Comparison of ENCODE assay signal across 19 mouse cellular contexts in genomic region chr7:67986277-67986676, GRCm38 (mm10). TPM values are rescaled to one million over a fixed set of nuclear protein-coding genes. Genes with fewer than 3 reads are reported as not detected.
DNase-seq lines count a peak whose midpoint lies in the region; ATAC-seq lines count a peak whose summit lies in the region.
"Had no signal": no experiment of that assay in that cellular context is flagged by ENCODE, and none has a peak within 500 bp of the region (broad histone marks: within the 10 kb centered on the region; RNA-seq: fewer than 3 reads in every experiment).

No protein-coding gene starts in this region.

- H3K27me3 ChIP-seq in hindbrain, embryonic 12.5 days, result no peaks in the 10 kb centered on the region
- no peaks in the 10 kb centered on the region for H3K27me3 ChIP-seq in hindbrain, embryonic 10.5 days (ENCODE audit: insufficient read depth, poor library complexity, severe bottlenecking)
- H3K27me3 ChIP-seq in midbrain, embryonic 14.5 days (ENCODE audit: control insufficient read depth, insufficient read depth, low read length), result no peaks in the 10 kb centered on the region
- no peaks in the 10 kb centered on the region for H3K27me3 ChIP-seq in midbrain, embryonic 10.5 days (ENCODE audit: low read depth, poor library complexity, severe bottlenecking)
- H3K27me3 ChIP-seq in hindbrain, embryonic 15.5 days, result no peaks in the 10 kb centered on the region
- no peaks in the 10 kb centered on the region for H3K27me3 ChIP-seq in neural tube, embryonic 14.5 days (ENCODE audit: control insufficient read depth, insufficient read depth, low read length)
- no peaks in the 10 kb centered on the region for H3K27me3 ChIP-seq in heart, embryonic 11.5 days (ENCODE audit: control insufficient read depth, insufficient read depth, low read length)
- H3K27me3 ChIP-seq: heart, embryonic 13.5 days; megakaryocyte, embryonic 14.5 days had no signal

- H3K27ac ChIP-seq in hindbrain, embryonic 12.5 days, result no peak overlapping the region
- H3K27ac ChIP-seq in hindbrain, embryonic 10.5 days, result no peak overlapping the region
- H3K27ac ChIP-seq in midbrain, embryonic 14.5 days (replicated peaks; ENCODE audit: low read depth, low read length), result no peak overlapping the region
- no peak overlapping the region for H3K27ac ChIP-seq in midbrain, embryonic 10.5 days (replicated peaks)
- H3K27ac ChIP-seq in hindbrain, embryonic 15.5 days (replicated peaks), result 0 out of 2 replicates have a peak overlapping the region, but pooled peaks have one; percentile 1
- no peak overlapping the region for H3K27ac ChIP-seq in neural tube, embryonic 14.5 days (ENCODE audit: low read depth, low read length)
- no peak overlapping the region for H3K27ac ChIP-seq in heart, embryonic 11.5 days (ENCODE audit: low read depth, low read length)
- H3K27ac ChIP-seq: heart, embryonic 13.5 days; liver, embryonic 14.5 days had no signal

- WGBS in hindbrain, embryonic 12.5 days, result 63% methylated on average over 10 of the region's 10 CpGs
- WGBS in hindbrain, embryonic 10.5 days, result 77% methylated on average over 10 of the region's 10 CpGs
- WGBS in midbrain, embryonic 14.5 days, result 49% methylated on average over 10 of the region's 10 CpGs
- 68% methylated on average over 10 of the region's 10 CpGs for WGBS in midbrain, embryonic 10.5 days
- 62% methylated on average over 10 of the region's 10 CpGs for WGBS in hindbrain, embryonic 15.5 days
- WGBS in neural tube, embryonic 14.5 days, result 64% methylated on average over 10 of the region's 10 CpGs
- WGBS in heart, embryonic 11.5 days (ENCODE audit: insufficient replicate concordance), result 73% methylated on average over 10 of the region's 10 CpGs

- no peak overlapping the region for H3K4me3 ChIP-seq in hindbrain, embryonic 12.5 days
- H3K4me3 ChIP-seq in hindbrain, embryonic 10.5 days, result no peak overlapping the region
- no peak overlapping the region for H3K4me3 ChIP-seq in midbrain, embryonic 14.5 days (replicated peaks; ENCODE audit: low read depth, low read length)
- no peak overlapping the region for H3K4me3 ChIP-seq in midbrain, embryonic 10.5 days
- no peak overlapping the region for H3K4me3 ChIP-seq in hindbrain, embryonic 15.5 days
- no peak overlapping the region for H3K4me3 ChIP-seq in neural tube, embryonic 14.5 days (ENCODE audit: low read depth, low read length)
- H3K4me3 ChIP-seq in heart, embryonic 11.5 days (ENCODE audit: low read depth, low read length), result no peak overlapping the region
- H3K4me3 ChIP-seq: heart, embryonic 13.5 days; megakaryocyte, embryonic 14.5 days had no signal

- no peak overlapping the region for H3K9ac ChIP-seq in hindbrain, embryonic 12.5 days
- no peak overlapping the region for H3K9ac ChIP-seq in midbrain, embryonic 14.5 days (replicated peaks; ENCODE audit: low read length)
- H3K9ac ChIP-seq in hindbrain, embryonic 15.5 days, result no peak overlapping the region
- H3K9ac ChIP-seq in neural tube, embryonic 14.5 days (replicated peaks; ENCODE audit: low read depth, low read length), result no peak overlapping the region
- H3K9ac ChIP-seq in heart, embryonic 11.5 days (ENCODE audit: low read depth, low read length), result no peak overlapping the region
- H3K9ac ChIP-seq: heart, embryonic 13.5 days; liver, embryonic 14.5 days; lung, embryonic 14.5 days had no signal

- H3K9me3 ChIP-seq in hindbrain, embryonic 12.5 days (replicated peaks), result no peaks in the 10 kb centered on the region
- no peaks in the 10 kb centered on the region for H3K9me3 ChIP-seq in hindbrain, embryonic 10.5 days
- H3K9me3 ChIP-seq in midbrain, embryonic 14.5 days (ENCODE audit: control insufficient read depth, low read length), result no peaks in the 10 kb centered on the region
- H3K9me3 ChIP-seq in midbrain, embryonic 10.5 days (replicated peaks), result no peaks in the 10 kb centered on the region
- no peaks in the 10 kb centered on the region for H3K9me3 ChIP-seq in hindbrain, embryonic 15.5 days
- no peaks in the 10 kb centered on the region for H3K9me3 ChIP-seq in neural tube, embryonic 14.5 days (ENCODE audit: control insufficient read depth, low read length)
- H3K9me3 ChIP-seq in heart, embryonic 11.5 days (replicated peaks; ENCODE audit: control insufficient read depth, low read length), result no peaks in the 10 kb centered on the region
- H3K9me3 ChIP-seq: heart, embryonic 13.5 days; megakaryocyte, embryonic 14.5 days had no signal

- H3K4me1 ChIP-seq in hindbrain, embryonic 12.5 days, result peaks cover 34% of the 10 kb centered on the region
- peaks cover 35% of the 10 kb centered on the region for H3K4me1 ChIP-seq in hindbrain, embryonic 10.5 days (replicated peaks)
- peaks cover 16% of the 10 kb centered on the region for H3K4me1 ChIP-seq in midbrain, embryonic 14.5 days (ENCODE audit: control insufficient read depth, insufficient read depth, low read length)
- peaks cover 37% of the 10 kb centered on the region for H3K4me1 ChIP-seq in midbrain, embryonic 10.5 days
- H3K4me1 ChIP-seq in hindbrain, embryonic 15.5 days (replicated peaks), result peaks cover 35% of the 10 kb centered on the region
- peaks cover 16% of the 10 kb centered on the region; the same call in 1 of the 2 replicates for H3K4me1 ChIP-seq in neural tube, embryonic 14.5 days (ENCODE audit: control insufficient read depth, insufficient read depth, low read length)
- peaks cover 26% of the 10 kb centered on the region for H3K4me1 ChIP-seq in heart, embryonic 11.5 days (ENCODE audit: control insufficient read depth, insufficient read depth, low read length)

- DNase-seq in hindbrain, embryonic 10.5 days (ENCODE audit: low spot score), result no peak
- peak; percentile 32 for DNase-seq in midbrain, embryonic 14.5 days
- DNase-seq in midbrain, embryonic 10.5 days (ENCODE audit: low spot score), result no peak
- DNase-seq: cerebellum, adult 9-10 months; heart, postnatal 14 days; kidney, adult 18-20 months; kidney, postnatal 14 days; lung, postnatal 36 days; right cerebral cortex, postnatal 25 days had no signal

- no peak overlapping the region for H3K4me2 ChIP-seq in hindbrain, embryonic 12.5 days (replicated peaks)
- 0 out of 2 replicates have a peak overlapping the region, but pooled peaks have one; percentile 3 for H3K4me2 ChIP-seq in midbrain, embryonic 14.5 days (ENCODE audit: low read length)
- H3K4me2 ChIP-seq in hindbrain, embryonic 15.5 days, result no peak overlapping the region
- no peak overlapping the region for H3K4me2 ChIP-seq in neural tube, embryonic 14.5 days (ENCODE audit: low read depth, low read length)
- H3K4me2 ChIP-seq in heart, embryonic 11.5 days, result no peak overlapping the region
- H3K4me2 ChIP-seq: heart, embryonic 13.5 days; lung, embryonic 14.5 days had no signal

- H3K36me3 ChIP-seq in hindbrain, embryonic 12.5 days, result no peaks in the 10 kb centered on the region
- no peaks in the 10 kb centered on the region for H3K36me3 ChIP-seq in hindbrain, embryonic 10.5 days
- H3K36me3 ChIP-seq in midbrain, embryonic 14.5 days (ENCODE audit: control insufficient read depth, insufficient read depth, low read length), result no peaks in the 10 kb centered on the region
- H3K36me3 ChIP-seq in midbrain, embryonic 10.5 days, result peaks cover 14% of the 10 kb centered on the region; the same call in 1 of the 2 replicates
- H3K36me3 ChIP-seq in hindbrain, embryonic 15.5 days, result no peaks in the 10 kb centered on the region
- H3K36me3 ChIP-seq in neural tube, embryonic 14.5 days (ENCODE audit: control insufficient read depth, insufficient read depth, low read length), result no peaks in the 10 kb centered on the region
- no peaks in the 10 kb centered on the region for H3K36me3 ChIP-seq in heart, embryonic 11.5 days (ENCODE audit: control insufficient read depth, insufficient read depth, low read length)

- ATAC-seq in hindbrain, embryonic 12.5 days (ENCODE audit: low FRiP score), result peak; percentile 36; the same call in 1 of the 2 replicates
- no peak for ATAC-seq in midbrain, embryonic 14.5 days (ENCODE audit: low FRiP score, low TSS enrichment)
- no peak for ATAC-seq in hindbrain, embryonic 15.5 days (ENCODE audit: low FRiP score, low read depth)
- peak; percentile 48; the same call in 1 of the 2 replicates for ATAC-seq in neural tube, embryonic 14.5 days (ENCODE audit: low read depth)
- ATAC-seq in heart, embryonic 11.5 days (replicated peaks; ENCODE audit: insufficient number of reproducible peaks, low FRiP score, low TSS enrichment), result no peak
- ATAC-seq: CD4-positive, CD25-positive, alpha-beta regulatory T cell, adult 4 months; forebrain, embryonic 14.5 days had no signal

RNA-seq across cellular contexts. Expression of gene Igf1r, which starts 33.6 kb away (rescaled TPM):
- 42.3 and 43.0 TPM in 2 replicates for polyA plus RNA-seq in hindbrain, embryonic 12.5 days (2016; fragmentation: Nextera tagmentation; extraction: Ambion mirVana)
- polyA plus RNA-seq in hindbrain, embryonic 10.5 days (2016; fragmentation: Nextera tagmentation; extraction: Ambion mirVana), result 19.7 and 24.9 TPM in 2 replicates
- polyA plus RNA-seq in midbrain, embryonic 14.5 days (2014; fragmentation: Nextera tagmentation; extraction: Ambion mirVana), result 25.8 and 34.1 TPM in 2 replicates
- polyA plus RNA-seq in midbrain, embryonic 10.5 days (2016; fragmentation: Nextera tagmentation; extraction: Ambion mirVana), result 17.0 and 21.6 TPM in 2 replicates
- polyA plus RNA-seq in hindbrain, embryonic 15.5 days (2015; fragmentation: Nextera tagmentation; extraction: Ambion mirVana), result 19.2 and 22.8 TPM in 2 replicates
- 21.8 and 28.5 TPM in 2 replicates for polyA plus RNA-seq in neural tube, embryonic 14.5 days (2014; fragmentation: Nextera tagmentation; extraction: Ambion mirVana)
- polyA plus RNA-seq in heart, embryonic 11.5 days (2014; fragmentation: Nextera tagmentation; extraction: Ambion mirVana), result 16.1 and 19.3 TPM in 2 replicates

Comparison
In these comparisons a context has a peak if more than half of its experiments do, and no peak if none do; other contexts are left out.
1. ATAC-seq: peak in hindbrain, embryonic 12.5 days (single experiment) and neural tube, embryonic 14.5 days (single experiment); none in midbrain, embryonic 14.5 days (single experiment), hindbrain, embryonic 15.5 days (single experiment) and heart, embryonic 11.5 days (single experiment).